ENCODE assay signal across 8 mouse cellular contexts in genomic region chr6:100439071-100439737, GRCm38 (mm10).
DNase-seq lines count a peak whose midpoint lies in the region; ATAC-seq and TF ChIP-seq lines count a peak whose summit lies in the region.

No protein-coding gene starts in this region.

- H3K9ac ChIP-seq in lung, embryonic 14.5 days, result no peak overlapping the region; the same call in 1 of the 2 replicates
- peak overlapping the region; percentile 20; the same call in 1 of the 2 replicates for H3K9ac ChIP-seq in forebrain, embryonic 11.5 days (ENCODE audit: low read length)

- H3K4me1 ChIP-seq in lung, embryonic 14.5 days (ENCODE audit: insufficient read depth), result peaks cover 5% of the 10 kb centered on the region; the same call in 1 of the 2 replicates
- H3K4me1 ChIP-seq in forebrain, embryonic 11.5 days (replicated peaks; ENCODE audit: control insufficient read depth, insufficient read depth, low read length), result peaks cover 10% of the 10 kb centered on the region
- H3K4me1 ChIP-seq in limb, embryonic 10.5 days, result peaks cover 40% of the 10 kb centered on the region
- H3K4me1 ChIP-seq in olfactory bulb, adult 2 months (ENCODE audit: control insufficient read depth, insufficient read depth, low read length), result peaks cover 8% of the 10 kb centered on the region

- no peak for TF ChIP-seq POLR2A in olfactory bulb, adult 2 months (IDR thresholded peaks at IDR 0.05; ENCODE audit: insufficient read depth, low read depth, low read length)

- intact Hi-C loops in gastrocnemius, postnatal 14 days (cut with DNase I; ENCODE audit: low total_unique reads), result no loop called here

- H3K27ac ChIP-seq in lung, embryonic 14.5 days (ENCODE audit: low read depth), result no peak overlapping the region
- H3K27ac ChIP-seq in forebrain, embryonic 11.5 days (ENCODE audit: low read depth, low read length), result no peak overlapping the region
- H3K27ac ChIP-seq in limb, embryonic 10.5 days, result no peak overlapping the region
- no peak overlapping the region for H3K27ac ChIP-seq in olfactory bulb, adult 2 months (ENCODE audit: insufficient read depth, low read depth, low read length)

- WGBS in lung, embryonic 14.5 days, result 5% methylated on average over 8 of the region's 8 CpGs
- 8% methylated on average over 8 of the region's 8 CpGs for WGBS in forebrain, embryonic 11.5 days
- 6% methylated on average over 8 of the region's 8 CpGs for WGBS in limb, embryonic 10.5 days
- 9% methylated on average over 8 of the region's 8 CpGs for WGBS in olfactory bulb, adult 2 months

- no peak for TF ChIP-seq CTCF in lung, embryonic 14.5 days (IDR thresholded peaks at IDR 0.05; ENCODE audit: low read depth)
- TF ChIP-seq CTCF in olfactory bulb, adult 2 months (IDR thresholded peaks at IDR 0.05; ENCODE audit: insufficient read depth, low read depth, low read length), result no peak

- H3K4me3 ChIP-seq in lung, embryonic 14.5 days (ENCODE audit: low read depth, low read length), result peak overlapping the region; percentile 19
- H3K4me3 ChIP-seq in forebrain, embryonic 11.5 days (ENCODE audit: low read depth, low read length), result peak overlapping the region; percentile 12; the same call in 1 of the 2 replicates
- H3K4me3 ChIP-seq in limb, embryonic 10.5 days, result peak overlapping the region; percentile 42
- peak overlapping the region; percentile 33 for H3K4me3 ChIP-seq in olfactory bulb, adult 2 months (ENCODE audit: insufficient read depth, low read depth, low read length)

- H3K4me2 ChIP-seq in lung, embryonic 14.5 days, result peak overlapping the region; percentile 62
- H3K4me2 ChIP-seq in forebrain, embryonic 11.5 days (ENCODE audit: low read depth, low read length, severe bottlenecking), result peak overlapping the region; percentile 45

- H3K36me3 ChIP-seq in lung, embryonic 14.5 days (ENCODE audit: insufficient read depth), result no peaks in the 10 kb centered on the region
- no peaks in the 10 kb centered on the region for H3K36me3 ChIP-seq in forebrain, embryonic 11.5 days (ENCODE audit: control insufficient read depth, insufficient read depth, low read length)
- no peaks in the 10 kb centered on the region for H3K36me3 ChIP-seq in limb, embryonic 10.5 days

- no peaks in the 10 kb centered on the region for H3K9me3 ChIP-seq in lung, embryonic 14.5 days (ENCODE audit: low read depth, low read length)
- H3K9me3 ChIP-seq in forebrain, embryonic 11.5 days (ENCODE audit: control insufficient read depth, low read length), result no peaks in the 10 kb centered on the region
- H3K9me3 ChIP-seq in limb, embryonic 10.5 days (replicated peaks), result no peaks in the 10 kb centered on the region

- no peak for DNase-seq in lung, embryonic 14.5 days
- no peak for DNase-seq in lung, adult 18-20 months
- no peak for DNase-seq in forebrain, embryonic 11.5 days (ENCODE audit: low spot score)
- no peak for DNase-seq in limb, embryonic 10.5 days (ENCODE audit: low spot score)
- no peak for DNase-seq in gastrocnemius, postnatal 14 days
- no peak for DNase-seq in gastrocnemius, postnatal 25 days
- DNase-seq in spleen, postnatal 4 days (ENCODE audit: low spot score in 2 of 2), result no peak

- ATAC-seq in lung, embryonic 14.5 days (ENCODE audit: insufficient read depth), result no peak
- no peak for ATAC-seq in forebrain, embryonic 11.5 days (replicated peaks; ENCODE audit: low FRiP score)

- 0 out of 2 replicates have a peak, but pooled peaks cover 5% of the 10 kb centered on the region for H3K27me3 ChIP-seq in lung, embryonic 14.5 days (ENCODE audit: insufficient read depth, low read length)
- peaks cover 21% of the 10 kb centered on the region for H3K27me3 ChIP-seq in forebrain, embryonic 11.5 days (ENCODE audit: control insufficient read depth, insufficient read depth, low read length)
- peaks cover 96% of the 10 kb centered on the region for H3K27me3 ChIP-seq in limb, embryonic 10.5 days (ENCODE audit: low read depth, poor library complexity, severe bottlenecking)
